Mouse (Mus musculus) left cerebral cortex, adult 18-20 months (tissue): ENCODE data around the gene Yjefn3. TPM values are rescaled to one million over a fixed set of nuclear protein-coding genes. Genes with fewer than 3 reads are reported as not detected.

Experiments used
- DNase-seq, 2 experiments: peaks; one replicate each; pipeline ENCODE4 v3.0.0; 2021 to 2022; ENCODE audit warnings: low spot score in 2 of 2, mixed read lengths in 1 of 2
- total RNA-seq, 2 experiments: library from RNA; stranded (reverse); gene quantifications; 2 replicates each; pipeline ENCODE4 v1.2.3; 2021

Gene Yjefn3
- total RNA-seq, 2 experiments from 2014 or later, result 28.3 to 30.7 TPM

DNA sequence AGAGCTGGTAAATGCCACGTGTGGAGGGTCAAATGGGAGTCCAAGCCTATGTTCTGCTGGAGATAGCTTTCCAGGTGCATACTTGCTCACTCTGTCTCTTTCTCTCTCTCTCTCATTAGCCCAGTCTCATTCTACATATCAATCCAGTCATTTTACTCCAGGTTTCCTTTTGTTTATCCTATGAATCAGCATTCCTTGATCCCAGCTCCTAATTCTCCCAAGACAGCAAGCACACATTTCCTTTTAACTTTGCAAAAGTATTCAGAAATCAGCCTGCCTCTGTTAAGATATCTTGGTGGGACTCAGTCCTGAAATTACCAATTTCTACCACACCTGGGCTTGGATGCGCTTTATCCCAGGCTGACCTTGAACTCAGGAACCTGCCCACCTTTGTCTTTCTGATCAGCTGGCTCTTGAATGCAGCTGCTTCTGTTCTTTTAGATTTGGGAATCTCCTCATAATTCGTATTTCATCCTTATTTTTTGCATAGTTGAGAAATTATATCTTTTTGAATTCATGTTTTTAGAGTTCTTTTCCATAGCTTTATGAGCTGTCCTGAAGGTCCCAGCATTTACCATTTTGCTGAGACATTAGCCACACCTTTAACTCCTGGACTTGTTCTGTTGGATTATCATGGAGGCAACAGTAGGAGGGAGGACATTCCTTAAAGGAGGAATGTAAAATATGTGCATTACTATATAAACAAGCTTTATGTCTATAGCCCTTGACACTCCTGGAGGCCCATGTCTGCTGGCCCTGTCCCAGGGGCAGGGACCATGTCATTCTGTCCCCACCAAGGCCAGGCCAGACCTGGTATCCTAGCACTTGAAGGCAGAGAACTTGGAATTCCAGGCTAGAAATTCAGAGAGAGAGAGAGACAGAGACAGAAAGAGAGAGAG is 55.1 kb downstream of the Yjefn3 start:
- no peak for DNase-seq

Other genes with a start within 250 kb of the Yjefn3 start
- gene Zfp964, start 248.2 kb downstream of the Yjefn3 start, total RNA-seq, result 1 to 10 TPM; 3.1 to 4.9 TPM
- 10 to 100 TPM; 21.0 to 22.5 TPM for gene Zfp869, start 192.0 kb downstream of the Yjefn3 start, total RNA-seq
- 1 to 10 TPM; 2.6 to 5.1 TPM for gene Zfp963, start 152.7 kb downstream of the Yjefn3 start, total RNA-seq
- gene Gm20422, start 127.8 kb downstream of the Yjefn3 start, total RNA-seq, result 1 to 10 TPM in 1 of 2 experiments, not detected in 1; 1.3 TPM
- 10 to 100 TPM; 36.2 to 36.4 TPM for gene Atp13a1, start 111.5 kb downstream of the Yjefn3 start, total RNA-seq
- gene Zfp866, start 111.5 kb downstream of the Yjefn3 start, total RNA-seq, result 10 to 100 TPM; 26.6 to 27.8 TPM
- gene Gmip, start 94.0 kb downstream of the Yjefn3 start, total RNA-seq, result 10 to 100 TPM in 1 of 2 experiments, 1 to 10 TPM in 1; 9.0 to 12.8 TPM
- under 1 TPM; 0.59 to 0.60 TPM for gene Lpar2, start 80.3 kb downstream of the Yjefn3 start, total RNA-seq
- gene Pbx4, start 70.2 kb downstream of the Yjefn3 start, total RNA-seq, result 10 to 100 TPM; 14.1 to 17.8 TPM
- under 1 TPM; 0.33 to 0.59 TPM for gene Cilp2, start 15.0 kb downstream of the Yjefn3 start, total RNA-seq
- not detected for gene Tssk6, start 528 bp downstream of the Yjefn3 start, total RNA-seq
- 100 to 1,000 TPM; 148 to 155 TPM for gene Ndufa13, start 154 bp downstream of the Yjefn3 start, total RNA-seq
- 10 to 100 TPM; 28.7 TPM for gene Gatad2a, start 93.7 kb upstream of the Yjefn3 start, total RNA-seq
- gene Mau2, start 140.0 kb upstream of the Yjefn3 start, total RNA-seq, result 10 to 100 TPM; 67.6 to 69.9 TPM
- gene Sugp1, start 140.1 kb upstream of the Yjefn3 start, total RNA-seq, result 10 to 100 TPM; 46.8 to 47.1 TPM
- gene Tm6sf2, start 170.2 kb upstream of the Yjefn3 start, total RNA-seq, result 1 to 10 TPM; 3.6 to 4.2 TPM
- gene Hapln4, start 180.7 kb upstream of the Yjefn3 start, total RNA-seq, result 100 to 1,000 TPM in 1 of 2 experiments, 10 to 100 TPM in 1; 97.9 to 111 TPM
- gene Ncan, start 218.2 kb upstream of the Yjefn3 start, total RNA-seq, result 100 to 1,000 TPM; 137 to 145 TPM
- gene Nr2c2ap, start 228.6 kb upstream of the Yjefn3 start, total RNA-seq, result 10 to 100 TPM; 23.7 to 25.5 TPM
- 10 to 100 TPM; 11.7 to 14.9 TPM for gene Rfxank, start 236.4 kb upstream of the Yjefn3 start, total RNA-seq
- gene Borcs8, start 236.8 kb upstream of the Yjefn3 start, total RNA-seq, result 10 to 100 TPM; 47.7 to 48.0 TPM
- gene Mef2b, start 237.0 kb upstream of the Yjefn3 start, total RNA-seq, result not detected